Mouse (Mus musculus): ENCODE results near the gene Prmt8. TPM values are rescaled to one million over a fixed set of nuclear protein-coding genes. Genes with fewer than 3 reads are reported as not detected.

Gene Prmt8
- polyA plus RNA-seq, 1 experiment from 2014 or later = 38.5 TPM

- H3K4me1 ChIP-seq (replicated peaks) = peaks cover 56% of the 10 kb centered on the region
Observed at GRCm38 (mm10) chr6:127758264-127758663, 11.0 kb downstream of the Prmt8 start.

GRCm38 (mm10) chr6:127757667-127758167, 11.6 kb downstream of the Prmt8 start:
- Histone ChIP-seq H3K4me3 (no peak overlapping the region), H3K9me3 (no peaks in the 10 kb centered on the region), H3K27me3 (ENCODE audit: insufficient read depth, poor library complexity, severe bottlenecking) (no peaks in the 10 kb centered on the region), H3K27ac (no peak overlapping the region), H3K4me1 (replicated peaks) (peaks cover 61% of the 10 kb centered on the region), H3K36me3 (peaks cover 24% of the 10 kb centered on the region)
- DNase-seq (ENCODE audit: low spot score) = no peak
- WGBS = 84% methylated on average over 5 of the region's 5 CpGs

More at GRCm38 (mm10) chr6:127758264-127758663, 11.0 kb downstream of the Prmt8 start:
- H3K27me3 ChIP-seq (ENCODE audit: insufficient read depth, poor library complexity, severe bottlenecking) = no peaks in the 10 kb centered on the region
- peak overlapping the region; percentile 20; the same call in 1 of the 2 replicates for H3K27ac ChIP-seq
- 63% methylated on average over 4 of the region's 4 CpGs for WGBS
- H3K36me3 ChIP-seq = peaks cover 24% of the 10 kb centered on the region
- no peaks in the 10 kb centered on the region for H3K9me3 ChIP-seq
- no peak overlapping the region for H3K4me3 ChIP-seq
- no peak for DNase-seq (ENCODE audit: low spot score)

DNA sequence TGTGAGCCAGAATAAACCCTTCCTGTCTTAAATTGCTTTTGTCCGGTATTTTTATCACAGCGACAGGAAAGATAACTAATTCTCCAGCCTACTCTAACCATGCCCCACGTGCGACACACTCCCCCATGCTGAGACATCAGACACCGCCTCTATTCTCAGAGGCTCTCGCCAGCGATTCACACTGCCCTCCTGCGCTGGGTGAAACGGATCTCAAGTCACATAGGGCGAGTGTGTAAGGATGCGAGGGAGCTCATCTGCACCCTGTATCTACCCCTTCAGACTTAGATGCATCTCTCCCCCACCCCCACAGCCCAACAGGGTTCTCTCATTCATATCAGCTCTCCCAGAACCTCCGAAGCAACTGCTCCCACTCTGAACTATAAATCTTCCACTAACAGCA, 12.4 kb downstream of the Prmt8 start:
- Histone ChIP-seq H3K27me3 (ENCODE audit: insufficient read depth, poor library complexity, severe bottlenecking) (no peaks in the 10 kb centered on the region), H3K27ac (0 out of 2 replicates have a peak overlapping the region, but pooled peaks have one; percentile 3), H3K9me3 (no peaks in the 10 kb centered on the region), H3K4me1 (replicated peaks) (peaks cover 70% of the 10 kb centered on the region), H3K36me3 (peaks cover 24% of the 10 kb centered on the region), H3K4me3 (no peak overlapping the region)
- DNase-seq (ENCODE audit: low spot score) = no peak
- 48% methylated on average over 12 of the region's 12 CpGs for WGBS

DNA sequence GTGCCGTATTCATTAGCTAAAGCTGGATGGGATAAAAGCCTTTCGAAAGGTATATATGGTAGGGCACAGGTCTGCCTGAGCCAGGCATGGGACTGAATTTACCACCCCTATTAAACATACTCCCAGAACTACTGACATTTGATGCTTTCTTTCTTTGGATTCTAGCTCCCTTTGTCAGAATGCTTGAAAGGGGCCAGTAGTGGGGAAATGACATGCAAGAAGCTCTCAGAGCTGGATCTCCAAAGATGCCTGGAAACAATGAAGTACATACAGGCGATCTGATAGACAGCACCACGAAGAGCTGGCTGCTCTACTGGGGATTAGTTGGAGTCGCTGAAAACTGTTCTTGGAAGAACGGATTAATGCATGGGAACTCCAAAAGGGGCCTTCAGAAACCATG, 16.0 kb downstream of the Prmt8 start:
- Histone ChIP-seq H3K4me3 (no peak overlapping the region), H3K4me1 (replicated peaks) (peaks cover 74% of the 10 kb centered on the region), H3K27ac (peak overlapping the region; percentile 78), H3K27me3 (ENCODE audit: insufficient read depth, poor library complexity, severe bottlenecking) (0 out of 2 replicates have a peak, but pooled peaks cover 4% of the 10 kb centered on the region), H3K36me3 (peaks cover 22% of the 10 kb centered on the region), H3K9me3 (no peaks in the 10 kb centered on the region)
- 51% methylated on average over 6 of the region's 6 CpGs for WGBS
- DNase-seq (ENCODE audit: low spot score) = no peak

DNA sequence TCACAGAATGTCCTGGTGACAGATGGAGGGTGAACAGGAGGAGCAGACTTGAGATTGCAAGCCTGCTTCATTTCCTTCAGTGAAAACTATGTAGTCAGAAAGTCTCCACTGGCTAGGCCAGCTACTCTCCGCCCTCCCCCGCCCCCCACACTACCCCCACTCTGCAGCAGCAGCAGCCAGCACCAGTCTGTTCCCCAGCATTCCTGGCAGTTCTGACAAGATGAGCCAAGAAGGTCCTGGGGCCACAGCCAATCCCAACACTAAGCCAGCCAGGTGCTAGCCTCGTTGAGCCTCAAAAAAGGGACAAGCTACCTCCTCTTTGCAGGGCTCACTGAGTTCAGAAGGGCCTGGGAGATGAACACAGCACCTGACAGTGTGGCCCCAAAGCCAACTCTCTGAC, 16.6 kb downstream of the Prmt8 start:
- H3K4me3 ChIP-seq = no peak overlapping the region
- no peaks in the 10 kb centered on the region for H3K9me3 ChIP-seq
- 0 out of 2 replicates have a peak, but pooled peaks cover 4% of the 10 kb centered on the region for H3K27me3 ChIP-seq (ENCODE audit: insufficient read depth, poor library complexity, severe bottlenecking)
- DNase-seq (ENCODE audit: low spot score) = peak; percentile 18
- H3K27ac ChIP-seq = peak overlapping the region; percentile 78
- peaks cover 22% of the 10 kb centered on the region for H3K36me3 ChIP-seq
- peaks cover 75% of the 10 kb centered on the region for H3K4me1 ChIP-seq (replicated peaks)
- WGBS = 49% methylated on average over 3 of the region's 3 CpGs

- Histone ChIP-seq H3K27me3 (ENCODE audit: insufficient read depth, poor library complexity, severe bottlenecking) (0 out of 2 replicates have a peak, but pooled peaks cover 4% of the 10 kb centered on the region), H3K27ac (peak overlapping the region; percentile 78), H3K36me3 (peaks cover 22% of the 10 kb centered on the region), H3K4me3 (no peak overlapping the region), H3K9me3 (no peaks in the 10 kb centered on the region), H3K4me1 (replicated peaks) (peaks cover 65% of the 10 kb centered on the region)
- 54% methylated on average over 9 of the region's 9 CpGs for WGBS
- peak; percentile 46 for DNase-seq (ENCODE audit: low spot score)
Observed at GRCm38 (mm10) chr6:127751499-127751898, 17.8 kb downstream of the Prmt8 start.

- no peak for DNase-seq (ENCODE audit: low spot score)
- H3K27me3 ChIP-seq (ENCODE audit: insufficient read depth, poor library complexity, severe bottlenecking) = peaks cover 9% of the 10 kb centered on the region; the same call in 1 of the 2 replicates
- WGBS = 86% methylated on average over 8 of the region's 8 CpGs
- H3K9me3 ChIP-seq = no peaks in the 10 kb centered on the region
- H3K36me3 ChIP-seq = peaks cover 11% of the 10 kb centered on the region
- H3K4me1 ChIP-seq (replicated peaks) = peaks cover 51% of the 10 kb centered on the region
- no peak overlapping the region for H3K4me3 ChIP-seq
- H3K27ac ChIP-seq = no peak overlapping the region
Observed at GRCm38 (mm10) chr6:127748793-127749192, 20.5 kb downstream of the Prmt8 start.

GRCm38 (mm10) chr6:127742290-127742689, 27.0 kb downstream of the Prmt8 start:
- Histone ChIP-seq H3K36me3 (peaks cover 9% of the 10 kb centered on the region; the same call in 1 of the 2 replicates), H3K27me3 (ENCODE audit: insufficient read depth, poor library complexity, severe bottlenecking) (peaks cover 5% of the 10 kb centered on the region), H3K4me3 (no peak overlapping the region), H3K4me1 (replicated peaks) (peaks cover 37% of the 10 kb centered on the region), H3K27ac (peak overlapping the region; percentile 53), H3K9me3 (no peaks in the 10 kb centered on the region)
- DNase-seq (ENCODE audit: low spot score) = no peak
- WGBS = 94% methylated on average over 12 of the region's 12 CpGs

- 80% methylated on average over 6 of the region's 6 CpGs for WGBS
Observed at GRCm38 (mm10) chr6:127741162-127741561, 28.1 kb downstream of the Prmt8 start.

DNA sequence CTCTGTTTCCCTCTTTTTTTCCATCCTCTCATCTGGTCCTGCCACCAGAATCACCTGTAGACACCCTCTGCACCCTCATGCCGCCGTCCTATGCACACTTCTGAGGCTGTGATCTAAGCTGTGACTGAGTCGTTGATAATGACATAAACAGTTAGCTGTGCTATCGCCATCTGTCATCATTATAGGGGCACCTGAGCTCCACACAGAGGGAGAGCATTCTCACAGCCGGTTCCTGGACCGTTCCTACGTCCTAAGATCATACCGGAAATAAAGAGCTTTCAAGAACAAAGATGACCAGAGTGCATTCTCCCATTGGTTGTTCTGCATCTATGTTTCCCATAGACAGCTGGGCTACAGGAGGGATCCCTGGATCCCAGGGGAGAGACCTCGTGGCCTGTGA, 28.6 kb downstream of the Prmt8 start:
- no peak overlapping the region for H3K4me3 ChIP-seq
- H3K9me3 ChIP-seq = no peaks in the 10 kb centered on the region
- H3K27me3 ChIP-seq (ENCODE audit: insufficient read depth, poor library complexity, severe bottlenecking) = peaks cover 5% of the 10 kb centered on the region
- H3K4me1 ChIP-seq (replicated peaks) = peaks cover 47% of the 10 kb centered on the region
- 81% methylated on average over 9 of the region's 9 CpGs for WGBS
- no peak overlapping the region for H3K27ac ChIP-seq
- DNase-seq (ENCODE audit: low spot score) = no peak
- peaks cover 9% of the 10 kb centered on the region; the same call in 1 of the 2 replicates for H3K36me3 ChIP-seq

More at GRCm38 (mm10) chr6:127741162-127741561, 28.1 kb downstream of the Prmt8 start:
- H3K4me1 ChIP-seq (replicated peaks) = peaks cover 42% of the 10 kb centered on the region
- H3K4me3 ChIP-seq = no peak overlapping the region
- H3K27ac ChIP-seq = peak overlapping the region; percentile 30; the same call in 1 of the 2 replicates
- peaks cover 5% of the 10 kb centered on the region for H3K27me3 ChIP-seq (ENCODE audit: insufficient read depth, poor library complexity, severe bottlenecking)
- no peaks in the 10 kb centered on the region for H3K9me3 ChIP-seq
- H3K36me3 ChIP-seq = peaks cover 9% of the 10 kb centered on the region; the same call in 1 of the 2 replicates
- DNase-seq (ENCODE audit: low spot score) = no peak

DNA sequence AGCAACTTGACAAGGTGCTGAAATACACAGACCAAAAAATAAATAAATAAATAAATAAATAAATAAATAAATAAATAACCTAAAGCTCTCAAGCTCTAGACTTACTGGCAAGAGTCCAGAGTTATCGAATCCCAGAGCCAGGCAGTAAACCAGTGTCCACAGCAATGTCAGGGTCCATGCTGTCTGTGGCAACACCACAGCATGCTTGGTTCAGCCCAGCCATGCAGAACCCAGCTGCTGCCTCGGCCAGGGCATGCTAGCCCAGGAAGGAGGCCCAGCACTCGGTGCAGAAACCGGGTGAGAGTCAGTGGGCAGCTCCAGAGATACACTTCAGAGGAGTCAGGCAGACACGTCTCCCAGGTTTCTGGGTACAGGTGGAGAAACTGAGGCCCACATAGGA, 29.4 kb downstream of the Prmt8 start:
- Histone ChIP-seq H3K36me3 (peaks cover 9% of the 10 kb centered on the region; the same call in 1 of the 2 replicates), H3K4me1 (replicated peaks) (peaks cover 54% of the 10 kb centered on the region), H3K27me3 (ENCODE audit: insufficient read depth, poor library complexity, severe bottlenecking) (peaks cover under 1% of the 10 kb centered on the region), H3K9me3 (no peaks in the 10 kb centered on the region), H3K27ac (0 out of 2 replicates have a peak overlapping the region, but pooled peaks have one; percentile 9), H3K4me3 (no peak overlapping the region)
- WGBS = 87% methylated on average over 5 of the region's 5 CpGs
- DNase-seq (ENCODE audit: low spot score) = no peak

DNA sequence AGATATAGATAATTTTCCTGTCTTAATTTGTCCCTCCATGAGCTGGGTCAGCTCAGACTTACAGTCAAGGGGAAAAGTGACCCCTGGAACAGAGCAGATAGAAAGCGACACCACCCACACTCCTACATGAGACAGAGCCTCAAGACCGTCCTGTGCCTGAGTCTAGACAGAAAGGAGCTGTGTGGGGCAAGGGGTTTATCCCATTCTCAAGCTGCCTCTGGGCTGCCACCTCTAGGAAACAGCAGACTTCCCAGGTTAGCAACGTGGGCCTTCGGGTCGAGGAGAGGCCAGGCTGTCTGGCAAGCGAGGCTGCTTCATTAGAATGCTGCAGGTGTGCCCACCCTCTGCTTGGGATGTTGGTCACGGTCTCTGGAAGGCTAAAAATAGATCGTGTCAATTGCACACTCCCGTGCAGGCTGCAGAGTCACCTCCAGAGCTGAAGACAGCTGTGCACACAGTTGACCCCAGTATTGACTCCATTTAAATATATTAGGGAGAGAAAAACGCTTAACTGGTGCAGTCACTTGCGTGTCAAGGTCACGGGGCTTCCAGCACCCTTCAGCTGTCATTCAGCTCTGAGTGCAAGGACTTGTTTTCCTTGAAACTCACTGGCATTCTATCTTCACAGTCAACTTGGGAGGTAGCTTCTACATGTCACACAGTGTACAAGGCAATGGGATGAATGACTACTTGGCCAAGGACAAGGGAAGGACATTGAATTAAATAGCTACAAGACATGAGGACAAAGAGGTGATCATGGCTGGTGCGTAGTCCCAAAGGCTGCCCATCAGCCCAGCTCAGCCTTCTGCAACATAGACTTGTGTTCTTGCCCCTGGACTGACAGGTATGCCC, 33.9 kb downstream of the Prmt8 start:
- Histone ChIP-seq H3K27ac (peak overlapping the region; percentile 56; the same call in 1 of the 2 replicates), H3K4me3 (no peak overlapping the region), H3K4me1 (replicated peaks) (peaks cover 42% of the 10 kb centered on the region), H3K27me3 (ENCODE audit: insufficient read depth, poor library complexity, severe bottlenecking) (no peaks in the 10 kb centered on the region), H3K9me3 (no peaks in the 10 kb centered on the region), H3K36me3 (peaks cover 35% of the 10 kb centered on the region)
- 57% methylated on average over 13 of the region's 13 CpGs for WGBS
- DNase-seq (ENCODE audit: low spot score) = no peak

DNA sequence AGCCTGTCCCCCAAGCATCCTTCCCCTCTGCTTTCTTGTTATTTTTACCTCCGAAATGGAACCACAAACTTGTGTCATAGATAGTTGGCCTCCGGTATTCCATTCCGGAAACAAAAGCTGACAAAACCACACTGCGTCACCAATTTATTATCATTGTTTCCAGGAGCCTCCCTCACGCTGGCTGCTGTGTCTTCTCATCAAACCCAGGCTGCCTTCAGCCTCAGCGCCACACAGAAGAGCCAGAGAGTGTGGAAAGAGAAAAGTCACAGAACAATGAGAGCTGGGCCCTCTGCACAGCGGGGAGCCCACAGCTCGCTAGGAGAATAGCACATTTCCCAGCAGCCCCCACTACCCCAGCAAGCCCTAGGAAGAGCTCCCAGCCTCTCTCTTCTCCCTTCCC, 46.1 kb downstream of the Prmt8 start:
- no peaks in the 10 kb centered on the region for H3K27me3 ChIP-seq (ENCODE audit: insufficient read depth, poor library complexity, severe bottlenecking)
- DNase-seq (ENCODE audit: low spot score) = peak; percentile 24
- H3K36me3 ChIP-seq = peaks cover 41% of the 10 kb centered on the region
- 18% methylated on average over 8 of the region's 8 CpGs for WGBS
- H3K4me1 ChIP-seq (replicated peaks) = peaks cover 57% of the 10 kb centered on the region
- H3K9me3 ChIP-seq = no peaks in the 10 kb centered on the region
- no peak overlapping the region for H3K4me3 ChIP-seq
- H3K27ac ChIP-seq = peak overlapping the region; percentile 70

Data from hindbrain, embryonic 10.5 days (tissue).